Mouse (Mus musculus) ovary, postnatal 14 days (tissue): ENCODE measurements around the gene Gm20854.
"Not testable (repeated sequence)": the region's sequence is repeated elsewhere in the genome, so short reads cannot be mapped to it uniquely, and the experiment has no call there.

Experiments
- DNase-seq: peaks from one replicate; pipeline ENCODE4 v3.0.0; 2022; ENCODE audit warnings: low spot score

Gene Gm20854

DNA sequence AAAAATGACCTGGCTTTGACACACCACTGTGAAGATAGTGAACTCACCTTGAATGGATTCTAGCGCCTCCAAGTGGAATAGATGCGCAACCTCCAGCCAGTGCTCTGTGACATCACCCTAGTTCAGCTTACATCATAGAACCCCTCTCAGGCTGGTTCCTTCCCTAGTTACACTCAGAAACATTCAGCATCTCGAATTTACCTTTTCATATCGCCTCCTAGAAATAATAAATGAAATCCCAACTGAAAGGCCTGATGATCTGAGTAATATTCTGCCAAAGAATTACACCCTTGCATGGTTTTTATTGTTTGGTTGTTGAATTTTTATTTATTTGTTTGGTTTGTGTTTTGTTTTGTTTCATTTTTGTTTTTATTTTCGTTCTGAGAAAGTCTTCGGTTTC lies at the start of gene Gm20854:
TSS of gene Gm20854 (minus strand) at position 101 of the 400 bp plus-strand sequence.
- DNase-seq = not testable (repeated sequence)
